Mouse (Mus musculus) kidney, embryonic 14.5 days (tissue): ENCODE results near the gene Micu2. TPM values are rescaled to one million over a fixed set of nuclear protein-coding genes. Genes with fewer than 3 reads are reported as not detected.

Experiments used
- ATAC-seq: fragments of 200-750 bp; cut with Nextera tagmentation; 2 replicates; pipeline ENCODE4 v1.8.0; 2017; ENCODE audit warnings: moderate number of reproducible peaks, mild to moderate bottlenecking, moderate TSS enrichment, moderate library complexity; ENCODE audit not compliant: low FRiP score, low TSS enrichment
- H3K27ac ChIP-seq: fragments of 300-500 bp; sonication (generic); 2 replicates; pipeline ENCODE4 v1.5.1; 2014; ENCODE audit warnings: low read depth, mild to moderate bottlenecking, low read length, moderate library complexity, mixed read lengths
- H3K27me3 ChIP-seq: fragments of 300-500 bp; sonication (generic); 2 replicates; pipeline ENCODE4 v1.6.1; 2014; ENCODE audit warnings: mild to moderate bottlenecking, low read length; ENCODE audit not compliant: control insufficient read depth, insufficient read depth
- H3K36me3 ChIP-seq: fragments of 300-500 bp; sonication (generic); 2 replicates; pipeline ENCODE4 v1.6.1; 2014; ENCODE audit warnings: low read length, mixed read lengths; ENCODE audit not compliant: control insufficient read depth, insufficient read depth
- H3K4me1 ChIP-seq: fragments of 300-500 bp; sonication (generic); 2 replicates; pipeline ENCODE4 v1.6.1; 2014; ENCODE audit warnings: low read length, mixed read lengths; ENCODE audit not compliant: control insufficient read depth, insufficient read depth
- H3K4me2 ChIP-seq: fragments of 300-500 bp; sonication (generic); replicated peaks from 2 replicates; pipeline ENCODE4 v1.6.1; 2014; ENCODE audit warnings: low read depth, mild to moderate bottlenecking, low read length
- H3K4me3 ChIP-seq: fragments of 300-500 bp; sonication (generic); 2 replicates; pipeline ENCODE4 v1.5.1; 2014; ENCODE audit warnings: mild to moderate bottlenecking, low read length
- H3K9ac ChIP-seq: fragments of 300-500 bp; sonication (generic); 2 replicates; pipeline ENCODE4 v1.6.1; 2014; ENCODE audit warnings: low read depth, mild to moderate bottlenecking, low read length, moderate library complexity
- H3K9me3 ChIP-seq: fragments of 300-500 bp; sonication (generic); 2 replicates; pipeline ENCODE4 v1.6.1; 2016; ENCODE audit warnings: low read length; ENCODE audit not compliant: control insufficient read depth
- WGBS: fragments of 180-500 bp; shearing (Covaris S2); extraction: QIAGEN DNeasy Blood & Tissue Kit; methylation state at CpG from one replicate; pipeline ENCODE4 v1.1.7; 2014; 5-methylcytosine and 5-hydroxymethylcytosine counted together
- polyA plus RNA-seq: library from polyadenylated mRNA; unstranded; fragments of >200 nt; fragmentation: Nextera tagmentation; extraction: Ambion mirVana; gene quantifications from 2 replicates; pipeline ENCODE4 v1.2.1, GENCODE M21; 2014

Micu2 gene
- polyA plus RNA-seq, 1 experiment from 2014 or later, result 58.0 TPM

GRCm38 (mm10) chr14:57996210-57996609 lies 2.9 kb downstream of the Micu2 start:
- no peaks in the 10 kb centered on the region for H3K27me3 ChIP-seq
- H3K27ac ChIP-seq, result no peak overlapping the region
- H3K4me3 ChIP-seq, result no peak overlapping the region
- no peaks in the 10 kb centered on the region for H3K9me3 ChIP-seq
- H3K36me3 ChIP-seq, result no peaks in the 10 kb centered on the region; the same call in 1 of the 2 replicates
- WGBS, result 92% methylated on average over 3 of the region's 3 CpGs
- H3K9ac ChIP-seq, result no peak overlapping the region
- no peak overlapping the region for H3K4me2 ChIP-seq
- no peak for ATAC-seq
- H3K4me1 ChIP-seq, result peaks cover 4% of the 10 kb centered on the region; the same call in 1 of the 2 replicates

- Histone ChIP-seq H3K27ac (no peak overlapping the region), H3K9ac (no peak overlapping the region), H3K4me2 (no peak overlapping the region), H3K36me3 (no peaks in the 10 kb centered on the region; the same call in 1 of the 2 replicates), H3K9me3 (peaks cover 6% of the 10 kb centered on the region; the same call in 1 of the 2 replicates), H3K4me3 (no peak overlapping the region), H3K4me1 (no peaks in the 10 kb centered on the region), H3K27me3 (no peaks in the 10 kb centered on the region)
- no peak for ATAC-seq
These were observed 7.3 kb downstream of the Micu2 start for GRCm38 (mm10) chr14:57991761-57992160.

- 92% methylated on average over 2 of the region's 2 CpGs for WGBS
- Histone ChIP-seq H3K4me1 (no peaks in the 10 kb centered on the region), H3K36me3 (no peaks in the 10 kb centered on the region; the same call in 1 of the 2 replicates), H3K27ac (no peak overlapping the region), H3K9me3 (peaks cover 6% of the 10 kb centered on the region; the same call in 1 of the 2 replicates), H3K4me3 (no peak overlapping the region), H3K9ac (no peak overlapping the region), H3K27me3 (no peaks in the 10 kb centered on the region), H3K4me2 (no peak overlapping the region)
- ATAC-seq, result no peak
These were observed 9.9 kb downstream of the Micu2 start for GRCm38 (mm10) chr14:57989162-57989561.

GRCm38 (mm10) chr14:57985780-57986179 lies 13.3 kb downstream of the Micu2 start:
- H3K9me3 ChIP-seq, result peaks cover 6% of the 10 kb centered on the region; the same call in 1 of the 2 replicates
- H3K27ac ChIP-seq, result no peak overlapping the region
- WGBS, result 82% methylated on average over 2 of the region's 2 CpGs
- no peak overlapping the region for H3K9ac ChIP-seq
- no peak for ATAC-seq
- no peaks in the 10 kb centered on the region; the same call in 1 of the 2 replicates for H3K36me3 ChIP-seq
- no peaks in the 10 kb centered on the region for H3K27me3 ChIP-seq
- no peak overlapping the region for H3K4me3 ChIP-seq
- no peak overlapping the region for H3K4me2 ChIP-seq
- H3K4me1 ChIP-seq, result peaks cover 4% of the 10 kb centered on the region; the same call in 1 of the 2 replicates

GRCm38 (mm10) chr14:57982450-57982849 lies 16.6 kb downstream of the Micu2 start:
- Histone ChIP-seq H3K4me2 (no peak overlapping the region), H3K9ac (no peak overlapping the region), H3K4me1 (peaks cover 4% of the 10 kb centered on the region; the same call in 1 of the 2 replicates), H3K27ac (no peak overlapping the region), H3K4me3 (no peak overlapping the region), H3K9me3 (no peaks in the 10 kb centered on the region), H3K27me3 (no peaks in the 10 kb centered on the region), H3K36me3 (no peaks in the 10 kb centered on the region)
- 23% methylated on average over 7 of the region's 7 CpGs for WGBS
- ATAC-seq, result no peak

- Histone ChIP-seq H3K36me3 (no peaks in the 10 kb centered on the region), H3K27ac (no peak overlapping the region), H3K4me3 (no peak overlapping the region), H3K4me1 (peaks cover 4% of the 10 kb centered on the region; the same call in 1 of the 2 replicates), H3K9ac (no peak overlapping the region), H3K4me2 (no peak overlapping the region), H3K9me3 (no peaks in the 10 kb centered on the region), H3K27me3 (no peaks in the 10 kb centered on the region)
- ATAC-seq, result 0 out of 2 replicates have a peak, but pooled peaks have one; percentile 64
- 15% methylated on average over 14 of the region's 14 CpGs for WGBS
These were observed 17.2 kb downstream of the Micu2 start for GRCm38 (mm10) chr14:57981720-57982418.

GRCm38 (mm10) chr14:57980776-57981175 lies 18.3 kb downstream of the Micu2 start:
- ATAC-seq, result no peak
- Histone ChIP-seq H3K4me2 (no peak overlapping the region), H3K9me3 (no peaks in the 10 kb centered on the region), H3K36me3 (no peaks in the 10 kb centered on the region), H3K27me3 (no peaks in the 10 kb centered on the region), H3K4me3 (no peak overlapping the region), H3K4me1 (peaks cover 4% of the 10 kb centered on the region; the same call in 1 of the 2 replicates), H3K27ac (no peak overlapping the region), H3K9ac (no peak overlapping the region)
- WGBS, result 68% methylated on average over 8 of the region's 8 CpGs

- no peak overlapping the region for H3K9ac ChIP-seq
- no peak overlapping the region for H3K4me3 ChIP-seq
- H3K27me3 ChIP-seq, result no peaks in the 10 kb centered on the region
- 40% methylated on average over 3 of the region's 3 CpGs for WGBS
- no peaks in the 10 kb centered on the region for H3K9me3 ChIP-seq
- no peak for ATAC-seq
- H3K4me1 ChIP-seq, result peaks cover 4% of the 10 kb centered on the region; the same call in 1 of the 2 replicates
- H3K36me3 ChIP-seq, result no peaks in the 10 kb centered on the region
- H3K4me2 ChIP-seq, result no peak overlapping the region
- H3K27ac ChIP-seq, result no peak overlapping the region
These were observed 18.9 kb downstream of the Micu2 start for GRCm38 (mm10) chr14:57980179-57980578.

GRCm38 (mm10) chr14:57978144-57978543 lies 20.9 kb downstream of the Micu2 start:
- no peak overlapping the region for H3K9ac ChIP-seq
- peaks cover 4% of the 10 kb centered on the region; the same call in 1 of the 2 replicates for H3K4me1 ChIP-seq
- ATAC-seq, result no peak
- H3K4me2 ChIP-seq, result no peak overlapping the region
- no peak overlapping the region for H3K4me3 ChIP-seq
- no peaks in the 10 kb centered on the region for H3K27me3 ChIP-seq
- no peaks in the 10 kb centered on the region for H3K36me3 ChIP-seq
- H3K27ac ChIP-seq, result no peak overlapping the region
- 19% methylated on average over 5 of the region's 5 CpGs for WGBS
- no peaks in the 10 kb centered on the region for H3K9me3 ChIP-seq
